Mouse (Mus musculus) liver, adult 2 months (tissue): Measurements from ENCODE around the gene Stxbp6.

Experiments
- CTCF ChIP-seq: fragments of 200-500 bp; IDR thresholded peaks from 2 replicates; pipeline ENCODE4 v1.5.1; 2011; ENCODE audit warnings: low read depth, low read length, control low read depth
- POLR2A ChIP-seq: fragments of 200-500 bp; IDR thresholded peaks from 2 replicates; pipeline ENCODE4 v1.6.1; 2011; ENCODE audit warnings: low read length, control low read depth; ENCODE audit not compliant: insufficient read depth; ENCODE audit errors: extremely low read depth

DNA sequence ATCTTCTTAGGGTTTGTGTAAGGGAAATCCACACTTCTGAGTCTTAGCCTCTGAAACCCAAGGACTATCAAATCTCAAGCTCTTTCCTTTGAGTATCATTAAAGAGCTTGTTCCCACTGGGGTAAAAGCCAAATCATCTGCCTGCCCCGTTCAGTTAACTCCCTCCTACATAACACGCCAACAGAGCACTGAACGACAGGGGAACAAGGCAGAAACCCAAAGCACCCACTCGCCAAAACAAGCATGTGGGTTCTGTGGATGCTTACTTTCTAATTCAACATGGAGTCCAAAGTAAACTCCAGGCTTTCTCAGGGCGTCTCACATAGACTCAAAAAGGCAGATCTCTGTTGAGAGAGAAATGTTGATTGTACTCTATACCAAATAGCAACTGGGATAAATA is 126.7 kb downstream of the Stxbp6 start:
- TF ChIP-seq CTCF (no peak), POLR2A (no peak)
